Mouse (Mus musculus) heart, embryonic 10.5 days (tissue): ENCODE results near the gene Rfc5. TPM values are rescaled to one million over a fixed set of nuclear protein-coding genes. Genes with fewer than 3 reads are reported as not detected.

Experiments used
- DNase-seq: peaks from one replicate; pipeline ENCODE4 v3.0.0-alpha.2; 2017; ENCODE audit warnings: low spot score
- H3K27ac ChIP-seq: fragments of 300-500 bp; sonication (generic); 2 replicates; pipeline ENCODE4 v1.5.1; 2016; ENCODE audit warnings: mild to moderate bottlenecking
- H3K27me3 ChIP-seq: fragments of 300-500 bp; sonication (generic); 2 replicates; pipeline ENCODE4 v1.6.1; 2016; ENCODE audit warnings: mild to moderate bottlenecking; ENCODE audit not compliant: poor library complexity, insufficient read depth, severe bottlenecking
- H3K36me3 ChIP-seq: fragments of 300-500 bp; sonication (generic); 2 replicates; pipeline ENCODE4 v1.6.1; 2016; ENCODE audit warnings: mild to moderate bottlenecking, moderate library complexity
- H3K4me1 ChIP-seq: fragments of 300-500 bp; sonication (generic); 2 replicates; pipeline ENCODE4 v1.6.1; 2016; ENCODE audit warnings: mild to moderate bottlenecking
- H3K4me3 ChIP-seq: fragments of 300-500 bp; sonication (generic); 2 replicates; pipeline ENCODE4 v1.5.1; 2016; ENCODE audit warnings: mild to moderate bottlenecking, moderate library complexity
- H3K9me3 ChIP-seq: fragments of 300-500 bp; sonication (generic); 2 replicates; pipeline ENCODE4 v1.6.1; 2016; ENCODE audit warnings: mild to moderate bottlenecking, moderate library complexity
- WGBS: fragments of 180-500 bp; shearing (Covaris S2); methylation state at CpG from one replicate; pipeline ENCODE4 v1.1.7; 2016; 5-methylcytosine and 5-hydroxymethylcytosine counted together
- polyA plus RNA-seq: library from polyadenylated mRNA; unstranded; fragments of >200 nt; fragmentation: Nextera tagmentation; extraction: Ambion mirVana; gene quantifications from 2 replicates; pipeline ENCODE4 v1.2.1, GENCODE M21; 2016

The Rfc5 gene
- polyA plus RNA-seq, 1 experiment from 2014 or later: 105 TPM

DNA sequence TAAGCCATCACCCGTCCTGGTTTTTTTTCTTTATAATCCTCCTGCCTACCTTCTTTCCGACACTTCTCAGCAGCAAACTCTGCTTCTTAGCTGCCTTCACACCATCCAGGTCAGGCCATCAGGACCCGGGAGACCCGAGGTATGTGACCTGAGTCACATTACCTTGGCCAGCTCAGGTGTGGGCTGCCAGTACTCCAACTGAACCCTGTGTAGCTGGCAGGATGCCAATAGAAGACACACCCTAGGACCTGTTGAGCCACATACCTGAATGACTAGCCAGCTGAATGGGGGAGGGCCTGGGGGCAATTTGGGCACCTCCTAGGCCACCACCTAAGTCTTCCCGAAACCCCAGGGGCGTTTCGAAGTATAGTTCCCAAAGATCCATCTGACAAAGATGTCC is 58.4 kb downstream of the Rfc5 start:
- 78% methylated on average over 7 of the region's 7 CpGs for WGBS
- H3K36me3 ChIP-seq: peaks cover 6% of the 10 kb centered on the region
- no peak for DNase-seq
- H3K4me1 ChIP-seq: 0 out of 2 replicates have a peak, but pooled peaks cover 5% of the 10 kb centered on the region
- H3K4me3 ChIP-seq: no peak overlapping the region
- no peaks in the 10 kb centered on the region for H3K9me3 ChIP-seq
- no peak overlapping the region for H3K27ac ChIP-seq
- peaks cover 8% of the 10 kb centered on the region; the same call in 1 of the 2 replicates for H3K27me3 ChIP-seq

Other genes starting within 250 kb of the Rfc5 start
- 614 and 687 TPM in 2 replicates for gene Pebp1, start 101.4 kb downstream of the Rfc5 start, polyA plus RNA-seq
- gene Vsig10, start 70.0 kb downstream of the Rfc5 start, polyA plus RNA-seq: 5.4 and 5.8 TPM in 2 replicates
- 79.6 and 88.4 TPM in 2 replicates for gene Wsb2, start 31.7 kb downstream of the Rfc5 start, polyA plus RNA-seq
- 0.09 and 0.11 TPM in 2 replicates for gene Ksr2, start 25.0 kb upstream of the Rfc5 start, polyA plus RNA-seq